Mouse (Mus musculus): ENCODE measurements at regions not wholly inside any gene's neighbourhood (a gene's known extent, or its start where the extent isn't known, plus 50 kb on each side); places are given as distances from the start of the nearest gene placed in this dataset.

GRCm38 (mm10) chr9:83259511-83259910, 113.0 kb upstream of the Hmgn3 start:
- Histone ChIP-seq H3K9ac (no peak overlapping the region), H3K4me1 (no peaks in the 10 kb centered on the region), H3K36me3 (no peaks in the 10 kb centered on the region), H3K4me3 (replicated peaks) (no peak overlapping the region), H3K9me3 (no peaks in the 10 kb centered on the region), H3K27ac (no peak overlapping the region), H3K4me2 (no peak overlapping the region), H3K27me3 (replicated peaks) (no peaks in the 10 kb centered on the region)
- WGBS: 53% methylated on average over 5 of the region's 5 CpGs
- ATAC-seq (ENCODE audit: insufficient read depth, low FRiP score, low read depth): no peak

GRCm38 (mm10) chr9:83258986-83259385, 112.5 kb upstream of the Hmgn3 start:
- H3K4me2 ChIP-seq: no peak overlapping the region
- no peaks in the 10 kb centered on the region for H3K4me1 ChIP-seq
- no peaks in the 10 kb centered on the region for H3K27me3 ChIP-seq (replicated peaks)
- no peak for ATAC-seq (ENCODE audit: insufficient read depth, low FRiP score, low read depth)
- no peaks in the 10 kb centered on the region for H3K36me3 ChIP-seq
- 75% methylated on average over 3 of the region's 3 CpGs for WGBS
- H3K27ac ChIP-seq: no peak overlapping the region
- H3K9ac ChIP-seq: no peak overlapping the region
- no peaks in the 10 kb centered on the region for H3K9me3 ChIP-seq
- H3K4me3 ChIP-seq (replicated peaks): no peak overlapping the region

GRCm38 (mm10) chr9:83258476-83258875, 112.0 kb upstream of the Hmgn3 start:
- Histone ChIP-seq H3K9ac (no peak overlapping the region), H3K27me3 (replicated peaks) (no peaks in the 10 kb centered on the region), H3K9me3 (no peaks in the 10 kb centered on the region), H3K36me3 (no peaks in the 10 kb centered on the region), H3K27ac (no peak overlapping the region), H3K4me1 (no peaks in the 10 kb centered on the region), H3K4me2 (no peak overlapping the region), H3K4me3 (replicated peaks) (no peak overlapping the region)
- ATAC-seq (ENCODE audit: insufficient read depth, low FRiP score, low read depth): no peak
- 76% methylated on average over 3 of the region's 3 CpGs for WGBS

- no peak overlapping the region for H3K4me2 ChIP-seq
- 81% methylated on average over 6 of the region's 6 CpGs for WGBS
- no peak for ATAC-seq (ENCODE audit: insufficient read depth, low FRiP score, low read depth)
- H3K9ac ChIP-seq: no peak overlapping the region
- no peak overlapping the region for H3K27ac ChIP-seq
- H3K27me3 ChIP-seq (replicated peaks): no peaks in the 10 kb centered on the region
- no peak overlapping the region for H3K4me3 ChIP-seq (replicated peaks)
- H3K9me3 ChIP-seq: no peaks in the 10 kb centered on the region
- H3K36me3 ChIP-seq: no peaks in the 10 kb centered on the region
- no peaks in the 10 kb centered on the region for H3K4me1 ChIP-seq
Measured at GRCm38 (mm10) chr9:83254356-83254755, 107.9 kb upstream of the Hmgn3 start.

- 90% methylated on average over 11 of the region's 11 CpGs for WGBS
- ATAC-seq (ENCODE audit: insufficient read depth, low FRiP score, low read depth): no peak
- no peak overlapping the region for H3K27ac ChIP-seq
- no peaks in the 10 kb centered on the region for H3K4me1 ChIP-seq
- H3K9me3 ChIP-seq: no peaks in the 10 kb centered on the region
- no peak overlapping the region for H3K9ac ChIP-seq
- no peak overlapping the region for H3K4me2 ChIP-seq
- H3K4me3 ChIP-seq (replicated peaks): no peak overlapping the region
- H3K27me3 ChIP-seq (replicated peaks): no peaks in the 10 kb centered on the region
- H3K36me3 ChIP-seq: no peaks in the 10 kb centered on the region
Measured at GRCm38 (mm10) chr9:83253789-83254188, 107.3 kb upstream of the Hmgn3 start.

GRCm38 (mm10) chr9:83251793-83252192, 105.3 kb upstream of the Hmgn3 start:
- no peak overlapping the region for H3K4me3 ChIP-seq (replicated peaks)
- H3K9me3 ChIP-seq: no peaks in the 10 kb centered on the region
- 42% methylated on average over 5 of the region's 5 CpGs for WGBS
- no peaks in the 10 kb centered on the region for H3K4me1 ChIP-seq
- no peak overlapping the region for H3K4me2 ChIP-seq
- H3K27ac ChIP-seq: no peak overlapping the region
- H3K9ac ChIP-seq: no peak overlapping the region
- H3K36me3 ChIP-seq: no peaks in the 10 kb centered on the region
- ATAC-seq (ENCODE audit: insufficient read depth, low FRiP score, low read depth): no peak
- no peaks in the 10 kb centered on the region for H3K27me3 ChIP-seq (replicated peaks)

GRCm38 (mm10) chr9:83249871-83250270, 103.4 kb upstream of the Hmgn3 start:
- no peak overlapping the region for H3K27ac ChIP-seq
- no peak overlapping the region for H3K4me2 ChIP-seq
- ATAC-seq (ENCODE audit: insufficient read depth, low FRiP score, low read depth): no peak
- H3K9me3 ChIP-seq: no peaks in the 10 kb centered on the region
- H3K27me3 ChIP-seq (replicated peaks): no peaks in the 10 kb centered on the region
- H3K4me3 ChIP-seq (replicated peaks): no peak overlapping the region
- H3K4me1 ChIP-seq: no peaks in the 10 kb centered on the region
- 94% methylated on average over 5 of the region's 5 CpGs for WGBS
- no peak overlapping the region for H3K9ac ChIP-seq
- H3K36me3 ChIP-seq: no peaks in the 10 kb centered on the region

- Histone ChIP-seq H3K4me2 (no peak overlapping the region), H3K4me3 (replicated peaks) (no peak overlapping the region), H3K36me3 (no peaks in the 10 kb centered on the region), H3K27ac (no peak overlapping the region), H3K4me1 (no peaks in the 10 kb centered on the region), H3K9ac (no peak overlapping the region), H3K27me3 (replicated peaks) (no peaks in the 10 kb centered on the region), H3K9me3 (no peaks in the 10 kb centered on the region)
- WGBS: 82% methylated on average over 2 of the region's 2 CpGs
- no peak for ATAC-seq (ENCODE audit: insufficient read depth, low FRiP score, low read depth)
Measured at GRCm38 (mm10) chr9:83248164-83248730, 101.8 kb upstream of the Hmgn3 start.

- no peaks in the 10 kb centered on the region for H3K9me3 ChIP-seq
- H3K27ac ChIP-seq: no peak overlapping the region
- H3K36me3 ChIP-seq: no peaks in the 10 kb centered on the region
- no peaks in the 10 kb centered on the region for H3K27me3 ChIP-seq (replicated peaks)
- no peak overlapping the region for H3K9ac ChIP-seq
- ATAC-seq (ENCODE audit: insufficient read depth, low FRiP score, low read depth): no peak
- 48% methylated on average over 12 of the region's 12 CpGs for WGBS
- H3K4me1 ChIP-seq: no peaks in the 10 kb centered on the region
- H3K4me2 ChIP-seq: no peak overlapping the region
- H3K4me3 ChIP-seq (replicated peaks): no peak overlapping the region
Measured at GRCm38 (mm10) chr9:83247066-83247668, 100.7 kb upstream of the Hmgn3 start.

- Histone ChIP-seq H3K27me3 (replicated peaks) (no peaks in the 10 kb centered on the region), H3K4me3 (replicated peaks) (no peak overlapping the region), H3K4me1 (no peaks in the 10 kb centered on the region), H3K9ac (no peak overlapping the region), H3K27ac (no peak overlapping the region), H3K4me2 (no peak overlapping the region), H3K9me3 (no peaks in the 10 kb centered on the region), H3K36me3 (no peaks in the 10 kb centered on the region)
- no peak for ATAC-seq (ENCODE audit: insufficient read depth, low FRiP score, low read depth)
- 81% methylated on average over 4 of the region's 4 CpGs for WGBS
Measured at GRCm38 (mm10) chr9:83241119-83241518, 94.6 kb upstream of the Hmgn3 start.

GRCm38 (mm10) chr9:83239097-83239496, 92.6 kb upstream of the Hmgn3 start:
- Histone ChIP-seq H3K9ac (no peak overlapping the region), H3K27me3 (replicated peaks) (no peaks in the 10 kb centered on the region), H3K4me2 (no peak overlapping the region), H3K4me1 (no peaks in the 10 kb centered on the region), H3K36me3 (no peaks in the 10 kb centered on the region), H3K4me3 (replicated peaks) (no peak overlapping the region), H3K9me3 (no peaks in the 10 kb centered on the region), H3K27ac (no peak overlapping the region)
- ATAC-seq (ENCODE audit: insufficient read depth, low FRiP score, low read depth): no peak
- WGBS: 79% methylated on average over 10 of the region's 10 CpGs

GRCm38 (mm10) chr9:83221866-83222265, 75.4 kb upstream of the Hmgn3 start:
- H3K4me2 ChIP-seq: no peak overlapping the region
- H3K27ac ChIP-seq: no peak overlapping the region
- no peaks in the 10 kb centered on the region for H3K9me3 ChIP-seq
- H3K36me3 ChIP-seq: no peaks in the 10 kb centered on the region
- no peak for ATAC-seq (ENCODE audit: insufficient read depth, low FRiP score, low read depth)
- H3K4me3 ChIP-seq (replicated peaks): no peak overlapping the region
- no peak overlapping the region for H3K9ac ChIP-seq
- no peaks in the 10 kb centered on the region for H3K27me3 ChIP-seq (replicated peaks)
- no peaks in the 10 kb centered on the region for H3K4me1 ChIP-seq

GRCm38 (mm10) chr9:83202583-83202982, 56.1 kb upstream of the Hmgn3 start:
- Histone ChIP-seq H3K4me2 (no peak overlapping the region), H3K4me3 (replicated peaks) (no peak overlapping the region), H3K9me3 (no peaks in the 10 kb centered on the region), H3K27ac (no peak overlapping the region), H3K27me3 (replicated peaks) (no peaks in the 10 kb centered on the region), H3K4me1 (no peaks in the 10 kb centered on the region), H3K9ac (no peak overlapping the region), H3K36me3 (no peaks in the 10 kb centered on the region)
- WGBS: 62% methylated on average over 5 of the region's 5 CpGs
- ATAC-seq (ENCODE audit: insufficient read depth, low FRiP score, low read depth): no peak
